Mouse (Mus musculus): Measurements from ENCODE around the gene Gsc2. TPM values are rescaled to one million over a fixed set of nuclear protein-coding genes. Genes with fewer than 3 reads are reported as not detected.

The Gsc2 gene
- not detected for polyA plus RNA-seq (2012; fragmentation: generic; extraction: Trizol)

DNA sequence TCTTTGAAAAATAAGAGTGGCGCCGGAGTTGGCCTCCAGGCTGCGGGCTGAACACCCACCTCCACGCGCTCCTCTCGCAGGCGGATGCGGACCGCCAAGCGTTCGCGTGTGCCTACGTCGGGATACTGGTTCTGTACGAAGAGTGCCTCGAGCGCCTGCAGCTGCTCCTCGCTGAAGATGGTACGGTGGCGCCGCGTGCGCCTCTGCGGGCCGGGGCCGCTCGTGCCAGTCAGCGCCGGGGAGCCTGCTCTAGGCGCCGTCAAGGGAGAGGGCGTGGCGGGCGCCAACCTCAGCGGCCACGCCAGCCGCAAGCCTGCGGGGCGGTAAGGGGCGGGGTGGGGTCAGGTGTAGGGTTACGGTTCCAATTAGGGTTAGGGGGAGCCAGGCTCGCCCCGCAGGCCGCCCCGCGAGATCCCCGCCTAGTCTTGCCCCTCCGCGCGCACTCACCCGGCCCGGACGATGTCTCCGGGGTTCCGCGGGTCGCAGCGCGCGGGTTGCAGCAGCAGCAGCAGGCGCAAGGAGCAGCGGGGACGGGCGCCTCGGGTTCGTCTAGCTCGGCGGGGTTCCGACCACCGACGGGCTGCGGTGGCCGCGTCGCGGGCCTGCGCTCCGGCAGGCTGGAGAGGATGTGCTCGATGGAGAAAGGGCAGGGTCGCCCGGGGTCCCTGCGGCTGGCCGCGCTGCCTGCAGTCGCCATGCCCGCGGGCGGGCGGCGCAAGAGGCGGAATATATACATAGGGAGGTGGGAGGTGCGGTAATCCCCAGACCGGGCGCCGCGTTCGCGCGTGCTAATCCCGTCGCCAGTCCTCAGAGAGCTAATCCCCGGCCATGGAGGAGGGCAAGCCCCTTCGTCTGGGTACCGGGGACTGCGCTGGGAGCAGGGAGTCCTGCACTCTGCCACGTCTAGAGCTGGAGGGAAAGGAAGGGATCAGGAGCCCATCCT, at the start of gene Gsc2:
Gene Gsc2, minus strand, starts transcription at position 753 of the 943 bp plus-strand sequence.

DNA sequence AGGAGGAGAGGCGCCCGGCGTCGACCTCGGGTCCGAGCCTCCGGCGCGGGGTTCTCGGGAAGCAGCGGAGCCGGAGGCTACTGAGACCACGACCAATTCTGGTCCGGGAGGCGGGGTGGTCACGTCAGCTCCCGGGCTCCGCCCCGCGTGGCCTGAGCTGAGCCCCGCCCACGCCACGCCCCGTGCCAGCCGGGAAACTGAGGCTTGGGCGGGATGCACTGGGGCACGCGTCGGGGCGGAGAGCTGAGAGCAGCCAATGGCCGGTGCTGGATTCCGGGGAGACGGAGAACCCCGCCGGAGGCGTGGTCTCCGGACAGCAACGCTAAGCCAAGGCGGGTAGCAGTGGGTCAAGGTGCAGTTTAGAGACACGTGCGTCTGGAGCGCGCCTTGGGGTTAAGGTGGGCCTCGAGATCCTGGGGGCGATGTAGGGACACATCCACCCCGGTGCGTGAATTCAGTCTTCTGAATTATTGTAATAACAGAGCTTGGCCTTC, 13.3 kb upstream of the Gsc2 start, which contains the start of gene Slc25a1:
Gene Slc25a1, minus strand, starts transcription at position 133 of the 494 bp plus-strand sequence.

DNA sequence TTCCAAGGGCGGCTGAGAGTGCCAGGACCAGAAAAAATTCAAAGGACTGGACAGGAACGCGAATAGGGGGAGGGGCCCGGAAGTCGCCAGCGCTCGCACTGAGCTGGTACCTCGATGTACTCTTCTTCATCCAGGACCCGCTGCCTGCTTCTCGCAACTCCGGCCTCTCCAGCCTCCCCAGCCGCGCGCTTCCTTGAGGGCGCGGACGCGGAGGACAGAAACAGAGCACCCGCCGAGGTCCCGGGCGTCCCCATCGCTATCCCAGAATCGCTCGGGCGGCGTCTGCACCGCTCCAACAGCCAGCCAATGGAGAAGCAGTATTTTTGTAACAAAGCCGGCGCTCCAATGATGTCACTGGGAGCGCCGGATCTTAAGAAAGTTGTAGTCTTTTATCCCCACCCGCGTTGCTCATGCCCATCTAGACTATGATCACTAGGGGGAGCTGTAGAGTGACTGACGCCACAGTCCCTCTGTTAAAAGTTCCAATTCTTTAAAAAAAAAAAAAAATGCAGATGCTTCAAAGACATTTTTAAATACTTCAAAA, 3.7 kb downstream of the Gsc2 start, which contains the start of gene Ess2:
Gene Ess2, minus strand, starts transcription at position 297 of the 544 bp plus-strand sequence.

DNA sequence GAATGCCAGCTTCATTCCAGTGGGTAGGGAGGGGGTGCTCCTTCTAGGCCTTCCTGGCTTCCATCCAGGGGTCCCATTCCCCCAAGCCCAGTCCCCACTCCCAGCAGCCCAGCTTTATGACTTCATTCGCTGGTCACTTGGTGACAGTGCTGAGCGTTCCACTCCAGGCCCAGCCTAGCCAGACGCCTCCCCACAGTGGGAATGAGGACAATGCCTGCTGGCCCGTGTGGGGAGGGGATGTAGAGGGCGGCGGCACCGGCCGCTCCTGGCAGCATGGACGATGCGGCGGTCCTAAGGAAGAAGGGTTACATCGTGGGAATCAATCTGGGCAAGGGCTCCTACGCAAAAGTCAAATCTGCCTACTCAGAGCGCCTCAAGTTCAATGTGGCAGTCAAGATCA, 16.4 kb downstream of the Gsc2 start, which contains the start of the genes Dgcr2 and Tssk2:
Gene Dgcr2, minus strand, starts transcription at position 101 of the 400 bp plus-strand sequence.
Gene Tssk2, plus strand, starts transcription at position 176 of the 400 bp plus-strand sequence.

DNA sequence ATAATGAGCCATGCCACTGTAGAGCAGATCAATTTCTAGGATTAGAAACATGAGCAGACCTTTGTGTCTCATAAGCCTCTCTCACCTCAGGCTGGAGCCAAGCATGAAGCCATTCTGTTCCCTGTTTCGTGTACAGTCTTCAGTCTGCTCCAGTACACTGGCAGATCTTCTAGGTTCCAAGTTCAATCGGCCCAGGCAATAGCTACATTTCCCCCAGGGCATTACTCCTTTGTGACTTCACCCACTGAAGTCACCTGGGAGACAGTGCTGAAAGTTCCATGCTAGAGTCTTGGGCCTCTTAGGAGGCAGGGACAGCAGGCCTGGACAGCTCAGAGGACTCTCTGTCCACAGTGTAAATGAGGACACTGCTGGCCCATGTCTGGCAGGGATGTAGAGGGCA, 20.9 kb downstream of the Gsc2 start, which contains the start of gene Tssk1:
Gene Tssk1, plus strand, starts transcription at position 301 of the 400 bp plus-strand sequence.

DNA sequence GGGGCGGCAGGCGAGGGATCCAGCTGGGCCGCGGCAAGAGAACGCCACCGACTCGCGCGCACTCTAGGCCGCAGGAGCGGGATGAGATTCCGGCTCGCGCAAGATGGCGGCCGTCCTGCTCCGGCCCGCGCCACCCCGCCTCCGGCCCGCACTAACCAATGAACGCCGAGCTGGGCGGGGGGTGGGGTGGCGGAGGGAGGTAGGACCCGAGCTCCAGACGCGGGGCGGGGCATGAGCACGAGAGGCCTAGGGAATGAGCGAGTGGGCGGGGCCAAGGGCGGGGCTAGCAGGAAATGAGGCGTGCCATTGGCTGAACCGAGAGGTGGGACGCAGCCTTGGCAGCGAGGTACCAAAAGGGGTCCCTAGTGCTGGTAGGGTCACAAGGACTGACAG, 23.3 kb downstream of the Gsc2 start, which contains the start of gene Gm20518:
Gene Gm20518, minus strand, starts transcription at position 105 of the 393 bp plus-strand sequence.

Other genes with a start within 250 kb of the Gsc2 start
- gene Med15, start 182.2 kb downstream of the Gsc2 start, polyA plus RNA-seq (2012; fragmentation: generic; extraction: Trizol), result 10 to 100 TPM; 15.8 to 54.1 TPM
- 10 to 100 TPM; 19.3 to 59.6 TPM for gene Klhl22, start 155.4 kb downstream of the Gsc2 start, polyA plus RNA-seq (2012; fragmentation: generic; extraction: Trizol)
- gene Scarf2, start 117.8 kb downstream of the Gsc2 start, polyA plus RNA-seq (2012; fragmentation: generic; extraction: Trizol), result 100 to 1,000 TPM in 1 of 2 experiments, 10 to 100 TPM in 1; 35.1 to 151 TPM
- gene B830017H08Rik, start 81.9 kb downstream of the Gsc2 start, polyA plus RNA-seq (2012; fragmentation: generic; extraction: Trizol), result under 1 TPM in 1 of 2 experiments, not detected in 1; 0.46 TPM
- gene Car15, start 76.7 kb downstream of the Gsc2 start, polyA plus RNA-seq (2012; fragmentation: generic; extraction: Trizol), result 1 to 10 TPM in 1 of 2 experiments, under 1 TPM in 1; 0.37 to 5.4 TPM
- gene Gm20518, start 23.4 kb downstream of the Gsc2 start, polyA plus RNA-seq (2012; fragmentation: generic; extraction: Trizol), result under 1 TPM; 0.01 to 0.39 TPM
- gene Tssk1, start 20.8 kb downstream of the Gsc2 start, polyA plus RNA-seq (2012; fragmentation: generic; extraction: Trizol), result under 1 TPM; 0.02 to 0.19 TPM
- gene Dgcr2, start 16.5 kb downstream of the Gsc2 start, polyA plus RNA-seq (2012; fragmentation: generic; extraction: Trizol), result 10 to 100 TPM; 25.5 to 64.3 TPM
- gene Tssk2, start 16.4 kb downstream of the Gsc2 start, polyA plus RNA-seq (2012; fragmentation: generic; extraction: Trizol), result under 1 TPM; 0.04 to 0.14 TPM
- gene Ess2, start 3.7 kb downstream of the Gsc2 start, polyA plus RNA-seq (2012; fragmentation: generic; extraction: Trizol), result 10 to 100 TPM; 17.5 to 30.4 TPM
- gene Slc25a1, start 13.2 kb upstream of the Gsc2 start, polyA plus RNA-seq (2012; fragmentation: generic; extraction: Trizol), result 100 to 1,000 TPM; 104 to 113 TPM
- not detected for gene Vpreb2, start 65.4 kb upstream of the Gsc2 start, polyA plus RNA-seq (2012; fragmentation: generic; extraction: Trizol)
- gene Dgcr6, start 137.8 kb upstream of the Gsc2 start, polyA plus RNA-seq (2012; fragmentation: generic; extraction: Trizol), result 100 to 1,000 TPM; 113 to 200 TPM
- under 1 TPM; 0.02 to 0.28 TPM for gene Prodh, start 175.1 kb upstream of the Gsc2 start, polyA plus RNA-seq (2012; fragmentation: generic; extraction: Trizol)
- gene Rtn4r, start 212.6 kb upstream of the Gsc2 start, polyA plus RNA-seq (2012; fragmentation: generic; extraction: Trizol), result 1 to 10 TPM in 1 of 2 experiments, under 1 TPM in 1; 0.29 to 1.5 TPM

Measured in C3H10T1/2 (cell line).